Mouse (Mus musculus): ENCODE data around the gene Ppm1h. TPM values are rescaled to one million over a fixed set of nuclear protein-coding genes. Genes with fewer than 3 reads are reported as not detected.

Ppm1h gene
- total RNA-seq, 1 experiment from 2014 or later: 39.7 TPM

DNA sequence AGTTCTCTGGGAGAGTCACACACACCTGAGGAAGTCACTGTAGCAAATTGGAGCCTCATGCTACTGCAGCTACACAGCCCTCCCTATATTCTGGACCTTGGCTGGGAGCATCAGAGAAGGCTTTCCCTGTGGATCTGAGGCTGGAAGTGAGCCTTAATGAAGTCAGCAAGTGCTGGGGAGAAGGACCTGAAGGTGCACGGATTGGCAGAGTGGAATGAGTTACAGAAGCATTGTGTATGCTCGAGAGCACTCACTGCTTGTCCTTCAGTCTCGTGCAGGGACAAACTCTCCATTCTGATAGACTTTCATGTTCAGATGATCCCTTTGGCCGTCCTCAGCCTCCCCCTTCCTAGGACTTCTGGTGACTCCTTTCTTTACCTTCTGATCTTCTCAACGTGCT, 26.3 kb downstream of the Ppm1h start:
- DNase-seq: no peak

DNA sequence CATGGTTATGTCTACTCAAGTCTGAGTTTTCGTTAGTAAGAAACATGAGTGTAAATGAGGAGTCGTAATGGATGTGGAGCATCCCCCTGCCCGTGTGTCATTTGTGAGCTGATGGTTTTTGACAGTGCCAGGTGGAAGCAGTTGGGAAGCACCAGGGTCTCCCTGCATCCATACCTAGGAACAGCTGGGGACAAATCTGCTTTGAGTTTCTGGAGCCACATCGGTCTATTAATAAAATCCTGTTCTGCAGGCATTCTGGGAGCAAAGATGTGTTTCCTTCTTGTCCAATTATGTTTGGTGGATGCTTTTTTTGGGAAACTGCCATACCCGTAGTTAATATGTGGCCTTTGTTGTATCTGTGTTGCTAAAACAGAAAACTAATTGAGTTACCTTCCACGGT, 26.9 kb downstream of the Ppm1h start:
- no peak for DNase-seq

DNA sequence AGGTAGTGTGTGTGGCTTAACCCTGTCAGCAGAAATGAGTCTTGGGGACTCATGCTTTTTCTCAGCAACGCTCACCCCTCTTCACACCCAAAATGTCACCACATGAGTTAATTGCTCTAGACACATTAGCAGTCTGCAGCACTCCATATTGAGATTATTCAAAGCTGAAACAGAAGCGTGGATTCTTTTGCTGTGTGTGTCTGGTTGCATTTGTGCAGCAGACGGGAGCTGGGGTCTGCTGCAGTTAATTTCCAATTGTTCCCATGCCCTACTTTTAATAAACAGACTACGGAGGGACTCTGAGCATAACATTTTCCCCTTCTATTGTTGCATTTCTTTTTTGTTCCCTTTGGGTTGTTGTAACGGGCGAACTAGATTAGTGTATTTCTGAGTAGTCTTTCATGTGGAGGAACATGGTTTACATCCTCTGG, 32.8 kb downstream of the Ppm1h start:
- DNase-seq: no peak

DNA sequence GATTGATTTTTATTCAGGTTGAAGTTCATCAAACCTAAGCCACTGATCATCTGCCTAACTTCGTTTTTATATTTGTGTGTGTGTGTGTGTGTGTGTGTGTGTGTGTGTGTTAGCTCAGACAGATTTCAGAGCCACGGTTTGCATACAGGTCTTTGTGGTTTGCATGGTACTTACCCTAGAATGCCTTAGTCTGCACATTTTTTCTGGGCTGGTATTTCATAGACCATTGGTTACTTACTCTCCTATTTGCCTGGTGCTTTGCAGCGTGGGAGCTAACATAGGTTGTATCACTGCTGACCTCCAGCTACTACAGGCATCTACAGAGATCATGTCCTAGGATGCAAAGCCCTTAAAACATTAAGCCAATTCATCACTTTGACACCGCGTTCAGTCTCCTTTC, 33.7 kb downstream of the Ppm1h start:
- no peak for DNase-seq

DNA sequence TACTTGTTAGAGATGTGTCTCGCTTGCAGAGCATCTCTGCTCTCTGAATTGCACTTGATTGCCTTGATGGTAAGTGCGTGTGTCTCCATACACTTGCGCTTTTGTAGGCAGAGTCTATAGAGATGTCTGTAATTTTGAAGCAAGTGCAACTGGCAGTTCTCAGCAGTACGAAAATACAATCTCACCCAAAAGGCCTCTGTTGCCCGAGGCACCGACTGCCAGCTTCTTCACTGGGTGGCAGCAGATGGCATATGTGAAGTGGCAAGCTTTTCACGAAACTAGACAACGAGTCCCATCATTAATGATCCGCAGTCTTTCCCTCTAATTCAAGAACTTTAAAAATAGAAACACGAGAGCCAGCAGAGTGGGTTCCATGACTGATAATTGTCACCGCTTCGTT, 37.3 kb downstream of the Ppm1h start:
- DNase-seq: no peak

DNA sequence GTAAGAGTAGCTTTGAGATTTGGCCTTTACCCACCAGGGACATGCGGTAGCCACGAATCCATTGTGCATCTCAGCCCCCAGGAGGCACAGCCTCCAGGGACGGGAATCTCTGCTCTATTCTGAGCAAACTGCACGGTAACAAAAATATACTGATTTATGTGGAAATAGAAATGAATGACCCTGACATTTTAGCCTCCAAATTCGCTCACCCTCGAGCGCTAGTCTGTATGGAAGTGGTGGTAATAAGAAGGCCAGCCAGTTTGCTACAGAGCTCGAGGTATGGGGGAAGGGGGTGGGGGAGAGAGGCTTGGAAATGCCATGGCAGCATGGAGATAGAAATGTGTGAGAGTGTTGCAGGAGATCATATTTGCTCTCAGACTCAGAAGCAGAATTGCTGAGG, 37.7 kb downstream of the Ppm1h start:
- DNase-seq: no peak

DNA sequence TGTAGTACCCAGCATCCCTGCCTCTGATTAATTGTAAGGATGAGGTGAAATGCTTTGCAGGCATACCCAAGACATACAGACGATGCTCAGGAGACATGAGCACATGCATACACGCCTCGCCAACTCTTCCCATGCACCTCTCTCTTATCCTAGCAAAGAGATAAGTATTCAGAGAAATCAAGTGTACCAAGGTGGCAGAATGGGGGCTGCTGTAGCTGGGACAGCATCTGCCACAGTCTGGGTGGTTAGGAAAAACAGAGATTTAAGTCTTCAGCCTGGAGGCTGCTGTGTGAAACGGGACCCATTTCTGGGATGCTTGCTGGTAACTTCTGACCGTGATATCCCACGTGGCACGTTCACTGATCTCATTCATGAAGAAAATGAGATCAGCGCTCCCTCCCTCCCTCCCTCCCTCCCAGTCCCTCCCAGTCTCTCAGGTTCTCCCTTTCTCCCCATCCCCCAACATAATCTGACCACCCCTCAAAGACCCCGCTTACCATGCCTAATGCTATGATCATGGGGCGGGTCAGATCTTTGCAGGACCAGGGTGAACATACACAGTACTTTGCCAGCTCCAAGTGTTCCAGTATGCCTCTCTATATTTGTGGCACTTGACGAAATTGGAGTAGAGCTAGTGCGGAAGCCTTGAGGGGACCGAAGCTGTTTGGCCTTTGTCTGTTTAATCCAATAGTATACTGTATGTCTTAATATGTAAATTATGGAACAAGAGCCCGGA, 38.3 kb downstream of the Ppm1h start:
- DNase-seq: no peak

DNA sequence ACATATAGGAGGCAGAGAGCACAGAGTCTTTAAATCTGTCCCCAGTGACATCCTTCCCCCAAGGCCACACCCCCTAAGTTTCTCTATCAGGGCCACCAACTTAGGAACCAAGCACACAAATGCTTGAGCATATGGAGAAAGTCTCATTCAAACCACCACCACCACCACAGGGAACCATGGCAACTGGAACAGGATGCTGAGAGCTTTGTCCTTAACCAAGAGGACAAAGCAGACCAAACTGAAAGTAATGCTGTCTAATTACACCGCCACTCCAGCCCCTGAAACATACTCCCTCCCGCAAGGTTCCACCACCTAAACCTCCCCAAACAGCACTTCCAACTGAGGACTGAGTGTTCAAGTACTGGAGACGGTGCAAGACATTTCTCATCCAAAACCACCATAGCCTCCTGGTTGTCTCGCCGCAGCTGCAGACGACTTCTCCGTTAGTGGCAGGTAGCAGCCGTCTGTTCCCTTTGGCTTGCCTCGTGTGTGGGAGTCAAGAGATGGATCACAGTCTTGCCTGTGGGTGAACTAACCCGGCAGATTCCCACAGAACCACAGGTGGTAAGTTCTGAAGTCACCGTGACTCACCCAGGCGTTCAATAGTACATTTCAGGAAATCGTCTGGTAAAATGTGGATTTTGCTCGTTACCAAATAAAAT, 39.3 kb downstream of the Ppm1h start:
- no peak for DNase-seq

DNA sequence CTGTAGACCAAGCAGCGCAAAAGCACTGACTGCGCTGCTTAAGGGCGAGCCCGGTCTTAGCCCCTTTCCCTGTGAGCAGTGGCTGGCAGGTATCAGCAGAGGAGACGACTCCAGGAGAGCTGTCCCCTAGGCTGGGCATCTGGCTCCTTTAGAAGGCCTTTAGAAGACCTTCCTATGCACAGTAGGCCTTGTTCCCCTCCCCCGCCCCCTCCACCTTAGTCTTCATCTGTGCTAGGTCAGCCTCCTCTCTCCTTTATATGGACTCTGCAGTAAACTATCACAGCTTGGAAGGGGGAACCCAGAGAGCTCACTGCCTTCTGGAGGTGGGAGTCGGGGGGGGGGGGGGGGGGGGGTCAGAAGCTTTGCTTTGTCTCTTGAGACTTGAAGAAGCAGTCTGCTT, 40.4 kb downstream of the Ppm1h start:
- no peak for DNase-seq

DNA sequence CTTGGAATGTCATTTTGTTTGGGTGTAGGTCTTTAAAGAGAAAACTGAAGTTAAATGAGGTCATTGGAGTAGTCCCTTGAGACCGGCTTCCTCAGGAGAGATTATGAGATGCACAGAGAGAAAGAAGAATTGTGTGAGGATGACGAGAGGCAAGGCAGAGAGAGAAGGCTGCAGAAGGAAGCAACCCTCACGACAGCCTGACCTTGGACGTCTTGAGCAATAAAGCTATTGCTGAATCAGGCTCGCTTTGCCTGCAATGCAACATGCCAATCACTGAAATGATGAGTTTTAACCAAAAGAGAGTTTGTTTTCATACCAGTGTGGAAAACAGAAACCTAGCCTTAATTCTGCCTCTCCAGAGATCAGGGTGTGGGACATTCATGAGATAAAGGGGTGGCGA, 43.5 kb downstream of the Ppm1h start:
- peak; percentile 35 for DNase-seq

DNA sequence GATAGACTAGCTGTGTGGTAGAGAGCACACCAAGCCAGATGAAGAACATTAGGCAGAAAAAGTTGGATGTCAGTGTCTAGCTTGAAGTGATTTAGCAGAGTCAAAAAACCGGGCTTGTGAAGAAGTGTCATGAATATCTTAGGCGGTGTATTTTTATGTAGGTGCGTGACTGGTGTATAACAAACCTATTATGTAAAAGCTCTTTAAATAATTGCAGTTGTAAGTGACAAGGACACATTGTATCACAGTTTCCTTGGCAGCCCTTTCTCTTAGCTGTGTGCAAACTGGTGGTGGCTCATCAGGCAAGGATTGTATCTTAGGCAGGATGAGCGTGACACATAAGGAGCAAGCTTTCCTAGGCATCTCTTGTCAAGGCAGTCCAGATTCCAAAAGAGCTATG, 46.1 kb downstream of the Ppm1h start:
- DNase-seq: no peak

DNA sequence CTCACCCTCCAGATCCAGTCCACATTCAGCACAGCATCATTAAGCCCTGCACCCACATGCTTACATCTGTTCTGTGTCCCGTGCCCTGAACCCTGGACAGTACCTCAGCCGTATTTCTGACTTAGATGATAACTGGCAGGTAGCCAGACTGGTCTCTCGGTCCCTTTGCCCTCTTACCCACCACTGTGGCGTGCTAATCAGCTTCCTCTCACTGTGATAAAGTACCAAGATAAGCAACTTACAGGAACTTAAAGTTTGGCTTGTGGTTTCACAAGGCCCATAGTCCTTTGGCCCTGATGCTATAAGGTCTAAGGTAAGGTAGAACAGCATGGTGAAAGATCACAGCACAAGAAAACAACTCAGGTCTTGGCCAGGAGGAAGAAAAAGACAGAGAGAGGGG, 48.7 kb downstream of the Ppm1h start:
- no peak for DNase-seq

DNA sequence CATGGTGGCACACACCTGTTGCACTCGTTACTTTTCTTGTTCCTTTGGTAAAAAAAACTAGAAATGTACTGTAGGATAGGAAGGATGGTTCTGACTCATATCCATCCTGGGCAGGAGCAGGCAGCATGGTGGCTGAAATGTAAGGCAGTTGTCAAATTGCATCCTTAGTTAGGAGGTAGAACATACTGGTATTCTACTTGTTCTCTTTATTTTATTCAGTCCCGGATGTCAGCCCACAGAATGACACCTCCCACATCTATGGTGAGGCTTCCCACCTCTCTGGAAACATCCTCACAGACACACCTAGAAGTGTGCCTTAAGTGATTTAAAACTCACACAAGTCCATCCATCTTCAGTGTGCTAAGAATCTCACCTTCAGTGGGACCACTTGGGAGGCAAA, 49.6 kb downstream of the Ppm1h start:
- no peak for DNase-seq

DNA sequence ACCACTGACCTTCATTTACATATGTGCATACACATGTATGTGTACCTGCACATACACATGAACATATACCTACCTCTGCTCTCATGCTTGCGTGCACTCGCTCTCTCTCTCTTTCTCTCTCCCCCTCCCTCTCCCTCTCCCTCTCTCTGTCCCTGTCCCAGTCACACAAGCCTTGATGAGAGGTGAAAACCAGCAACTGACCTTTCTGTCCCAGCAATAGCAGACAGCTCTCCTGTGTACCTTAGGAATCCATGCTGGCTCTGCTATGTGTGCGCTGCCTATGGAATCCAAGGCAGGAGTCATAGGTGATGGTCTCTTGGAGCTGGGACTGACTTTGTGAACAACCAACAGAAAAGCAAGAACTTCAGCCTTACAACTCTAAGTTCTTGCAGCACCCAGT, 53.6 kb downstream of the Ppm1h start:
- DNase-seq: no peak

DNA sequence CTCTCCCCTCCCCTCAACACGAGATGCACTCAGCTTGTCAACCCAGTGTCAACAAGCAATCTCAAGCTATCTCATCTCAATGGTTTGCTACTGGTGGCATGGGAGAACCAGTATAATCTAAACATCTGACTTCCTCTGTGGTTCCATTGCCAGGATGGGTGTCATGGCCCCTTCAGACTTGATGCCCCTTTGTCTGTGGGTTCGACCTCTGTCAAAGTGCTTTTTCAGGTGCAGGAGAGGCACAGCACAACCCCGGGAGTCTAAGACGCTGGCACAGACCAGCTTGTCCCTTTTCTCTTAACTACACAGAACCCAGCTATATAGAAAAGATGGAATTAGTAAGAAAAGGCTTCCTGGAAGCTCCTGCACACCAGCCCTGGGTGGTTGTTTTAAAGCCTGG, 56.0 kb downstream of the Ppm1h start:
- no peak for DNase-seq

DNA sequence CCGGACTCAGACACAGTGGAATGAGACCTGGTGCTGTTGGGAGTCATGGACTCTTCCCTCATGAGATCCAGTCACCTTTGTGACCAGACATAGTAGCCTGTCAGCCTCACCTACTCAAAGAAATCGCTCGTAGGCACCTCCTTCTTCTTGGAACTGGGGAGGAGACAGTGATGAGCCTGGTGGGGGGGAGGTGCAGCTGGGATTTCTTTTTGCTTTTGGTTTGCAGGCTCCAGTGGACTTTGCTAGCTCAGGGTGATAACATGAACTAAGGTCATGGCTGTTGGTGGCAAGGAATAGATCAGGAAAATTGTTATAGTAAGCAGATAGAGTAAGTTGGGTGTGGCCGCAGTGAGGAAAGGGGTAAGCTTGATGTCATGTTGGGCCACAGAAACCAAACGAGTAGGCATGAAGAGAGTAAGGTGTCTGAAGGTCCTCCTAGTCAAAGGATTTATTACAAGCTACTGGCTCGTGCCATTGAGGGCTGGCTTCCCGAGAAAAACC, 56.8 kb downstream of the Ppm1h start:
- no peak for DNase-seq

DNA sequence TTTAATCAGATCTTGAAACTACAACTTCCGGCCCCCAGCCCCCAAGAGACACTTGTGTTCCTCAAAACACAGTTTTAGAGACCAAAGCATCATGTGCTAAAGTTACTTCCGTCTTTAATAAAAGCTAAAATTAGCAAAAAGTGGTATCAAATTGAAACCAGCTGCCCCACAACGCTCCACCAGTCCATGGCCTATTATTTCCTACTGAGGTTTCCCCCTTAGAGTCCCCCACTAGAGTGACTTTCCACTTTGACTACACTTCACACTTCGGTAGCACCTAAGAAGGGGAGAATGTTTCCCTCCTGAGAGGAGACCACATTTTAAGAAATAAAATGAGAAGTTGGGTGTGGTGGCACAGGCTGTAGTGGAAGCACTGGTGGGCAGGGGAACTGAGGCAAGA, 58.3 kb downstream of the Ppm1h start:
- no peak for DNase-seq

DNA sequence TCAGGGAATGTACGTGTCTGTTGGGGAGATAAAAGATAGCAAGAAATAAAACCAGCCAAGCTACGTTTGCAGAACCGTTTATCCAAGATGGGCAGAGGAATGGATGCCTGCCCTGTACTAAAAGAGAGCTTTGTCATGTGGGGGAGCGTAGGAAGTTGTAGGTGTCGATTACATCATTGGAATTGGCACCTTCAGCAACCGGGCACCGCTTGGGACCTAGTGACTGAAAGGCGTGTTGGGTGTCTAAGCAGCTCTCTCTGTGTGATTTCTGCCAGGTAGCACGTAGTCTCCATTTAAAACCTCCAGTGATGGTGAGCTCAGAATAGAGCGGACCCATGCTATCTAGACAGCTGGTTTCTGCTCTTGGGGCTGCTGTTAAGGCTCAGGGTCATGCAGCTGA, 60.0 kb downstream of the Ppm1h start:
- no peak for DNase-seq

DNA sequence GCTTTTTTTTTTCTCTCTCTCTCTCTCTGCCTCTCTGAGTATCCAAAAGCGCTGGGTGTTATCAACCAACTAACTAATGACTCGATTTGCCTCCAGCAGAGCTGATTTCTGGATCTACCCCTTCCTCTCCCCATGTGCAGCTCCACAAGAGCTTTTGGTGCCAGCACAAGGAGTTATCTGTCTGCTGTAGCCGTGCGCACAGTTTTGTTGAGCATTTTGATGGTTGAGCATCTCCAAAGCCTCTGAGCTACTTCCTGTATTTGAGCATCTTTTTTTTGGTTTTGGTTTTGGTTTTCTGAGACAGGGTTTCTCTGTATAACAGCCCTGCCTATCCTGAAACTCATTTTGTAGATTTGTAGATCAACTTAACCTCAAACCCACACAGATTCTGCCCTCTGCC, 60.5 kb downstream of the Ppm1h start:
- no peak for DNase-seq

DNA sequence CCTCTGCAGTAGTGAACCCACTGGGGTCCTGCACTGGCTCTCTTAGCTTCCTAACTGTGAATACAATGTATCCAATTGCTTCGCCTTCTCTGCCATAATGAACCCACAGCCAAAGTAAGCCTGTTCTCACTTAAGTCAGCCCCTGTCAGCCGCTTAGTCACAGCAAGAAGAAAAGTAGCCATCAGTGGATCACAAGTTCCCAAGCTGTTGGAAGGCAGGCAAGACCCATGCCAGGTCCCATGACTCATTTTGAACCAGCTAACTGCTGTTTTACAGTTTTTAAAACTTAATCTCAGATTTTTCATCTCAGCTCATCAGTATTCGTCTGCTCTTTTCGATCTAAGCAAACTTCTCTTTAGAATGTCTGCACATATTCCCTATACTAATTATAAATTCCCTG, 61.6 kb downstream of the Ppm1h start:
- DNase-seq: peak; percentile 18

DNA sequence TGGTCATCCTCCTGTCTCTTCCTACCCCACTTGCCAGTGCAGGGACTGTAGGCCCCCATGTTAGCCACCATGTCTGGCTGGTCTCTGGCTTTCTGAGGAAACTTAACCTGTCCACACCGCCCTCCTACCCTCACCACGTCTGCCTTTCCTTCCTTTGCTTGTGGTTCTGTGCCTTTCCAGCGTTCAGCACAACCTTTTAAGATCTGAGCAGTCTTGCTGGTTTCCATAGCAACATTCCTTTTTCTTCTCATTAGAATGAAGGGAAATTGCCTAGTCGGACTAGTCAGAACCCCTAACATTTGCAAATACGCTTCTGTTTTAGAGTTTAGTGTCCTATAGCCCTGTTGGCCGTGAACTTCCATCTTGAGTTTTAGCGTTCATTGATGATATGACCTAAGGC, 62.6 kb downstream of the Ppm1h start:
- no peak for DNase-seq

DNA sequence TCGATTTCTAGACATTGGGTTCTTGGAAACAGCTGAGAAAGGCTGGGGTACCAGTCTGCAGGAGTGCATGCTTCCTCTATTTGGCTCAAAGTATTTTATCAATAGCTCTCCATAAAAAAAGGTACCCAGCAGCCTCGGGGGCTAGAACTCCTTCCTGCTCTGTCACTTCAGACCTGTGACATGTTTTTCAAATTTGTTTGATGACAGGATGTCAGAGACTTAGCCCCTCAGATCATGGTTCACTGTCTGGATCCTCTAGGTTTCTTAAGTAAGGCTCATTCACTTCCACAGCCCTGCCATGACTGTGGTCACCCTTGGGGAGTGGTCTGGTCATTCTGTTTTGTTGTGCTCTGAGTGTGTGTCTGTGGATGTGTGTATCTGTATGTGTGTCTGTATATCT, 63.6 kb downstream of the Ppm1h start:
- DNase-seq: no peak

DNA sequence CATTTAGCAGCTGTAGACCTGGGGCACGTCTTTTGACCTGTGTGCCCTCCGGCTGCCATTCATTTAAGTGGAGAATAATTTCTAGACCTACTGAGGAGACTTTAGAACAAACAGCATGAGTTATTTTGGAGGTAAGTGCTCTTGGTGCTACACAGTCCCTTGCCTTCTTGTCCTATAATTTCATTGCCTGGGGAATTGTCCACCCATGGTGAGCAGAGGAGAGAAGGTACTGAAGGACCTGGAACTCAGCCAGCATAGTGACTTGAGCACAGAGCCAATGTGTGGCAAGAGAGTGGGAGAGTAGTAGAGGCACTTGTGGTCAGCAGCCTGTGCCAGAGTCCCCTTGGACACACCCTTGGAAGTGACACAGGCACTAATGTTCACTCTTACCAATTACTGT, 64.8 kb downstream of the Ppm1h start:
- DNase-seq: no peak

DNA sequence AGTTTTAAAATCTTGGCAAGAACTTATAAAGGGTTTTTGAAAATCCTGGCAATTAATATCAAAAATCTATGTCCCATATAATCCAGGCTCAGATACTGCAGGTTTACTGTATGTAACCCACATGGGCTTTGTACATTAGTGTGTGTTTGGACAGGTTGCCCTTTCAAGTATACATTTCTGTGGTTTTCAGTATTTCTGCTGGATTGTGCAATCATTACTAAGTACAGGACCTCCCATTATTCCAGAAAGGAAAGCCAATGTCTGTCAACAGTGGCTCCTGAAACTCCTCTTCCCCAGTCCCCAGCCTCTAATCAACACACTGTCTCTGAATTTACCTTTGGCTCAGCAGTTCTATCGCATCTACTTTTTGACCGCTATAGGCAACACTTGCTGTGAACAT, 66.4 kb downstream of the Ppm1h start:
- DNase-seq: no peak

Data from adrenal gland, postnatal 25 days (tissue).